Mouse (Mus musculus): ENCODE data around the gene Pdia5.

DNA sequence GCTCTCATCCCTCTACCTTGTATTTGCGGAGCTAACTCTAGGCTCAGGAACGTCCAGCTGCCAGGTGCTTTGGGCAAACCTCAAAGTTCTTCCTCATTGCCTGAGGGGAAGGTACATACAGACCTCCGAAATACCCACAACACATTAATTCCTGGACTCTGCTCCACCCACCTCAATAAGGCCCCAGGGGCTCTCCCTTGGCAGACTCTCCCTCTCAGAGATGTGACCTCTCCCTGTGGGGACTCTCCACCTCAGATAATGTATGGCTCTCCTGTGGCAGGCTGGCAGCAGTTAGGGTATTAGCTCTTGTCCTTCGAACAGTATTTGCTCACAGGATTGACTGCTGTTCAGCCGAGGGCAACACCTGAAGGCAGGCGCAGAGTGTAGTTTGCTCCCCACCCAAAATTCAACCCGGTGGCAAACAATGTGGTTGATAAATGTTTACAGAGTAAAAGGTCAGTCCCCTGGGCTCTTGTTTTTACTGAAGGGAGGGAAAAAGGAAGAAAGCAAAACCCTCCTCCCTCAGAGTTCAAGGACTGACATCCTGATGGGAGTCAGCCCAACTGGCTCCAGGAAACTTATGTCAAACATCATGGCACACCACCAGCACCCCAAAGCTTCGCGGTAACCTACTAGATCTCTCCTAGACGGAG is 1.5 kb downstream of the Pdia5 start:
- TF ChIP-seq CTCF (conservative IDR thresholded peaks at IDR 0.05; ENCODE audit: low read length) (no peak), NANOG (IDR thresholded peaks at IDR 0.05; ENCODE audit: borderline replicate concordance, low read length) (no peak), POU5F1 (IDR thresholded peaks at IDR 0.05; ENCODE audit: borderline replicate concordance, low read length) (no peak)

Measured in E14TG2a.4 (cell line).